Mouse (Mus musculus) G1E (cell line): ENCODE measurements around the gene Tom1l2.

Source experiments
- CTCF ChIP-seq: IDR thresholded peaks from 2 replicates; pipeline ENCODE4 v1.5.1; 2012; ENCODE audit warnings: low read depth, low read length, inconsistent platforms, mixed read lengths
- GATA1 ChIP-seq: IDR thresholded peaks from 2 replicates; pipeline ENCODE4 v1.6.1; 2012; ENCODE audit warnings: borderline replicate concordance, low read length, inconsistent platforms, mixed read lengths
- POLR2AphosphoS5 ChIP-seq: IDR thresholded peaks from 2 replicates; pipeline ENCODE4 v1.6.1; 2012; ENCODE audit warnings: low read depth, low read length, inconsistent platforms; ENCODE audit not compliant: insufficient replicate concordance
- TAL1 ChIP-seq: conservative IDR thresholded peaks from 2 replicates; pipeline ENCODE4 v1.6.1; 2012; ENCODE audit warnings: low read depth, low read length, inconsistent platforms, mixed read lengths

GRCm38 (mm10) chr11:60206207-60206606 lies 146.5 kb downstream of the Tom1l2 start:
- no peak for TF ChIP-seq CTCF
- no peak for TF ChIP-seq POLR2AphosphoS5
- no peak for TF ChIP-seq TAL1
- no peak for TF ChIP-seq GATA1
